Mouse (Mus musculus) CD4-positive, CD25-positive, alpha-beta regulatory T cell, adult 4 months (primary cell): ENCODE measurements around the gene Slc35c1. TPM values are rescaled to one million over a fixed set of nuclear protein-coding genes. Genes with fewer than 3 reads are reported as not detected.

ENCODE experiments used
- polyA plus RNA-seq, 2 experiments: library from polyadenylated mRNA; unstranded; fragments of 100-300 nt; shearing (Covaris generic); gene quantifications; one replicate each; pipeline ENCODE4 v1.2.1; 2017

Gene Slc35c1
- polyA plus RNA-seq, 2 experiments from 2014 or later = 50.3 to 73.8 TPM

Other genes with a start within 250 kb of the Slc35c1 start
- gene Pex16, start 85.9 kb downstream of the Slc35c1 start, polyA plus RNA-seq = 10 to 100 TPM; 44.5 to 77.0 TPM
- not detected for gene Large2, start 85.7 kb downstream of the Slc35c1 start, polyA plus RNA-seq
- gene 1700029I15Rik, start 78.0 kb downstream of the Slc35c1 start, polyA plus RNA-seq = 1 to 10 TPM; 4.5 to 8.1 TPM
- under 1 TPM; 0.35 to 0.68 TPM for gene Mapk8ip1, start 59.3 kb downstream of the Slc35c1 start, polyA plus RNA-seq
- 10 to 100 TPM; 10.6 to 13.4 TPM for gene Cry2, start 26.5 kb downstream of the Slc35c1 start, polyA plus RNA-seq
- under 1 TPM in 1 of 2 experiments, not detected in 1; 0.27 TPM for gene Chst1, start 139.2 kb upstream of the Slc35c1 start, polyA plus RNA-seq